Mouse (Mus musculus) G1E (cell line): Measurements from ENCODE around the gene Gm21905.

ENCODE experiments used
- CTCF ChIP-seq: IDR thresholded peaks from 2 replicates; pipeline ENCODE4 v1.5.1; 2012; ENCODE audit warnings: low read depth, low read length, inconsistent platforms, mixed read lengths
- GATA1 ChIP-seq: IDR thresholded peaks from 2 replicates; pipeline ENCODE4 v1.6.1; 2012; ENCODE audit warnings: borderline replicate concordance, low read length, inconsistent platforms, mixed read lengths
- GATA2 ChIP-seq: IDR thresholded peaks from 2 replicates; pipeline ENCODE4 v1.6.1; 2012; ENCODE audit warnings: low read depth, low read length, inconsistent platforms, borderline replicate concordance
- POLR2AphosphoS5 ChIP-seq: IDR thresholded peaks from 2 replicates; pipeline ENCODE4 v1.6.1; 2012; ENCODE audit warnings: low read depth, low read length, inconsistent platforms; ENCODE audit not compliant: insufficient replicate concordance
- TAL1 ChIP-seq: conservative IDR thresholded peaks from 2 replicates; pipeline ENCODE4 v1.6.1; 2012; ENCODE audit warnings: low read depth, low read length, inconsistent platforms, mixed read lengths

- TF ChIP-seq CTCF (no peak), GATA1 (no peak), POLR2AphosphoS5 (no peak), TAL1 (no peak), GATA2 (no peak)
These were observed 23.3 kb upstream of the Gm21905 start for GRCm38 (mm10) chr5:67969536-67969935.
